Mouse (Mus musculus) CD4-positive, CD25-positive, alpha-beta regulatory T cell, adult 2 months (primary cell): ENCODE measurements at regions not wholly inside any gene's neighbourhood (a gene's known extent, or its start where the extent isn't known, plus 50 kb on each side); places are given as distances from the start of the nearest gene placed in this dataset.

Source experiments
- DNase-seq: peaks from one replicate; pipeline ENCODE4 v3.0.0-alpha.2; 2012; ENCODE audit warnings: low read depth, low spot score

GRCm38 (mm10) chrX:95291676-95292075 lies 95.0 kb upstream of the Arhgef9 start:
- no peak for DNase-seq

- no peak for DNase-seq
These were observed 85.4 kb upstream of the Arhgef9 start for GRCm38 (mm10) chrX:95282038-95282437.

- DNase-seq, result peak; percentile 31
These were observed 56.9 kb upstream of the Arhgef9 start for GRCm38 (mm10) chrX:95253517-95253916.
